Mouse (Mus musculus) liver, adult 2 months (tissue): ENCODE measurements around the gene Neu2.

Experiments used
- CTCF ChIP-seq: fragments of 200-500 bp; IDR thresholded peaks from 2 replicates; pipeline ENCODE4 v1.5.1; 2011; ENCODE audit warnings: low read depth, low read length, control low read depth
- POLR2A ChIP-seq: fragments of 200-500 bp; IDR thresholded peaks from 2 replicates; pipeline ENCODE4 v1.6.1; 2011; ENCODE audit warnings: low read length, control low read depth; ENCODE audit not compliant: insufficient read depth; ENCODE audit errors: extremely low read depth

DNA sequence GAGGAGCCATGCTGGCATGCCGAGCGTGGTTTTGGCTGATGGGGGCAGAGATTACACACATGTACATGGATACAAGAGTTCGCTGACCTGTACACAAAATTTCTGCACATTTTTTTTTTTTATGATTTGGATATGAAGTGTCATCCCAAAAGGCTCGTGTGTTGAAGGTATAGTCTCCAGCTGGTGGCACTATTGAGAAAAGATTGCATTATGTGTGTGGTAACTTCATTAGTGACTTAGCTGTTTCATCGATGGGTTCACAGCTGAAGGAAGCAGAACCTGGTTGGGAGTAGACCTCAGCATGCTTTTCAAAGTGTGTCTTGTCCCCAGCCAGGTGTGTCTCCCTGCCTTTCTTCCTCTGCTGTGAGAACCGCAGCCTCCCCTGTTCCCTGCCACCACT is 41.4 kb upstream of the Neu2 start:
- TF ChIP-seq CTCF (no peak), POLR2A (no peak)
